Mouse (Mus musculus) hindbrain, embryonic 13.5 days (tissue): Measurements from ENCODE around the gene Tctn3. TPM values are rescaled to one million over a fixed set of nuclear protein-coding genes. Genes with fewer than 3 reads are reported as not detected.
"Not testable (repeated sequence)": the region's sequence is repeated elsewhere in the genome, so short reads cannot be mapped to it uniquely, and the experiment has no call there.

ENCODE experiments used
- ATAC-seq: fragments of 200-750 bp; cut with Nextera tagmentation; 2 replicates; pipeline ENCODE4 v1.8.0; 2017; ENCODE audit warnings: moderate TSS enrichment; ENCODE audit not compliant: low FRiP score
- H3K27ac ChIP-seq: fragments of 300-500 bp; sonication (generic); 2 replicates; pipeline ENCODE4 v1.5.1; 2015; ENCODE audit warnings: inconsistent platforms, mild to moderate bottlenecking, moderate library complexity
- H3K27me3 ChIP-seq: fragments of 300-500 bp; sonication (generic); 2 replicates; pipeline ENCODE4 v1.6.1; 2015; ENCODE audit warnings: mild to moderate bottlenecking, inconsistent platforms
- H3K36me3 ChIP-seq: fragments of 300-500 bp; sonication (generic); 2 replicates; pipeline ENCODE4 v1.6.1; 2015; ENCODE audit warnings: mild to moderate bottlenecking, inconsistent platforms
- H3K4me1 ChIP-seq: fragments of 300-500 bp; sonication (generic); replicated peaks from 2 replicates; pipeline ENCODE4 v1.6.1; 2015; ENCODE audit warnings: inconsistent platforms
- H3K4me2 ChIP-seq: fragments of 300-500 bp; sonication (generic); 2 replicates; pipeline ENCODE4 v1.6.1; 2015; ENCODE audit warnings: inconsistent platforms, mild to moderate bottlenecking, moderate library complexity
- H3K4me3 ChIP-seq: fragments of 300-500 bp; sonication (generic); 2 replicates; pipeline ENCODE4 v1.5.1; 2015; ENCODE audit warnings: mild to moderate bottlenecking, inconsistent platforms
- H3K9ac ChIP-seq: fragments of 300-500 bp; sonication (generic); 2 replicates; pipeline ENCODE4 v1.6.1; 2015; ENCODE audit warnings: mild to moderate bottlenecking, inconsistent platforms
- H3K9me3 ChIP-seq: fragments of 300-500 bp; sonication (generic); 2 replicates; pipeline ENCODE4 v1.6.1; 2016; ENCODE audit warnings: inconsistent platforms
- WGBS: fragments of 180-500 bp; shearing (Covaris S2); methylation state at CpG from one replicate; pipeline ENCODE4 v1.1.7; 2015; 5-methylcytosine and 5-hydroxymethylcytosine counted together
- polyA plus RNA-seq: library from polyadenylated mRNA; unstranded; fragments of >200 nt; fragmentation: Nextera tagmentation; extraction: Ambion mirVana; gene quantifications from 2 replicates; pipeline ENCODE4 v1.2.1, GENCODE M21; 2015

Gene Tctn3
- polyA plus RNA-seq, 1 experiment from 2014 or later, result 14.8 TPM

DNA sequence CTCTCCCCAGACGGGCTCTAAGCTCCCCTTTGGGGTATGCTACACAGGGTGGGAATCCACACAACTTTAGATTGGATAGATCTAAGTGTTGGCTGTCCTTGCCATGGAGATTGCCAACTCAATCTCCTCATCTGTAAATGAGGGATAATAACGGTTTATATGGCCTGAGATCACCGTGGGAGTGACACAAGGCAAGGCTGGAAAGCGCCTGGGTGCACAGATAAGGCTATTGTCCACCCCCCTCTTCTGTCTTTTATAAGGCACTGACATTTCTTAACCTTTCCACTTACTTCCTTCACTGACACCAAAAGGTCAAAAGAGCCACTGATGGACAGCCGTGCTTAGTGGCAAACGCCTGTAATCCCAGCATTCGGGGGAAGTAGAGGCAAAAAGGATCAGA is 25.1 kb downstream of the Tctn3 start:
- Histone ChIP-seq H3K4me3 (peak overlapping the region; percentile 89), H3K9me3 (no peaks in the 10 kb centered on the region), H3K27ac (no peak overlapping the region), H3K27me3 (no peaks in the 10 kb centered on the region), H3K9ac (peak overlapping the region; percentile 90), H3K4me1 (peaks cover 21% of the 10 kb centered on the region), H3K36me3 (peaks cover 30% of the 10 kb centered on the region), H3K4me2 (peak overlapping the region; percentile 84)
- ATAC-seq, result no peak
- WGBS, result 58% methylated on average over 7 of the region's 7 CpGs

DNA sequence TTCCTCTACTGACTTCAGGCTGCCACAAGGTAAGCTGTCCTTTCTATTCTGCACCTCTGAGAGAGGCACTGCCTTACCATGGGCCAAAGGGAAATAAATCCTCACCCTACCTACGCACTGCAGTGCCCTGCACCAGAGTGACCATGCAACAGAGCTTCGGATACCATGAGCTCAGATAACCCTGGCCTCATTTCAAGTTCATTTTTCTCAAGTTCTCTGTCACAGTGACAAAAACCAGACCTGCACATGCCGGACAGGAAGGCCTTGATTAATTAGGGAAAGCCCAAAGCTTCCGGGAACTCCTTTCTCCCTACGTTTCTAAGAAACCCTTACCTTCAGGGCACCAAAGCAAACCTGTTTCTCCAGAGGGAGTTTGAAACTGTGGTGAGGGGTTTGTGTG is 30.4 kb downstream of the Tctn3 start:
- no peak overlapping the region for H3K4me2 ChIP-seq
- no peak for ATAC-seq
- H3K9me3 ChIP-seq, result no peaks in the 10 kb centered on the region
- WGBS, result 94% methylated on average over 5 of the region's 5 CpGs
- H3K36me3 ChIP-seq, result peaks cover 79% of the 10 kb centered on the region
- no peak overlapping the region for H3K4me3 ChIP-seq
- no peaks in the 10 kb centered on the region for H3K27me3 ChIP-seq
- H3K4me1 ChIP-seq, result peaks cover 9% of the 10 kb centered on the region
- H3K27ac ChIP-seq, result no peak overlapping the region
- no peak overlapping the region for H3K9ac ChIP-seq

DNA sequence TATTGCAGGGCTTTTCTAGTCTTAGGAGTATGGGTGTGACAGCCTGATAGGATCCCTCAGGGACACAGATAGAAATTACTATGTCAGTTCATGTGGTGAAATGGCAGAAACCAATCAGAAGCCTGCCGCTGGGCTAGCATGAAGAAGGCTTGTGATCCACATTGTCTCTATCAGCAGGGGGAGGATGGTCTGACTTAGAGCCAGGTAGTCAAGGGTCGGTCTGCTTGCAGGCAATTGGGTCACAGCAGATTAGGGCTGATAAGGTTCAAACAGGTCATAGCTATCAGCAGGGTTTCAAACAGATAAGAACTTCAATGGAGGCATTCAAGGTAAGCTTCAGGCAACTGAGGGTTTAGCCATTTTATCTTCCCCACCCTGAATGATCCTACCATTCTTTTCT is 31.1 kb downstream of the Tctn3 start:
- Histone ChIP-seq H3K4me1 (peaks cover 1% of the 10 kb centered on the region; the same call in 1 of the 2 replicates), H3K36me3 (peaks cover 87% of the 10 kb centered on the region), H3K9ac (no peak overlapping the region), H3K4me2 (no peak overlapping the region), H3K27ac (no peak overlapping the region), H3K4me3 (no peak overlapping the region), H3K9me3 (no peaks in the 10 kb centered on the region), H3K27me3 (no peaks in the 10 kb centered on the region)
- no peak for ATAC-seq
- 88% methylated on average over 2 of the region's 2 CpGs for WGBS

DNA sequence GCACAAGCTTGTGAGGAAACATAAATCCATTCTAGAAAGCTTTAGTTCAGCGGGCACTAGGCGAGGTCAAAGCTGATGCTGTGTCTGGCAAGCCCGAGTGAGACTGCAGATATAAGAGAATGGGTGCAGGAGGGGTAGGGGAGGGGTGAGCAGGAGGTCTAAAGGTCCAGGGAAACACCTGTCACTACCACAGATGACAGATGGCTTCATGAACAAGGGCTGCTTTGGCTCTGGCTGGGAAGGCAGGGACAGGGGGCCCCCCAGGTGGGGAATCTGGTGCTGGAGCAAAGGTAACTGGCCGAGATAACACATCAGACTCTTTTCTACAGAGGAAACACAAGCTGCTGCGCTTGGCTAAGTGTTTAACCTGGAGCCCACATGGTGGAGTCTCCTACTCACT is 36.6 kb downstream of the Tctn3 start:
- Histone ChIP-seq H3K27ac (no peak overlapping the region), H3K4me1 (no peaks in the 10 kb centered on the region), H3K36me3 (peaks cover 99% of the 10 kb centered on the region), H3K4me3 (no peak overlapping the region), H3K27me3 (no peaks in the 10 kb centered on the region), H3K4me2 (no peak overlapping the region), H3K9me3 (peaks cover 8% of the 10 kb centered on the region; the same call in 1 of the 2 replicates), H3K9ac (no peak overlapping the region)
- 84% methylated on average over 5 of the region's 5 CpGs for WGBS
- ATAC-seq, result no peak

DNA sequence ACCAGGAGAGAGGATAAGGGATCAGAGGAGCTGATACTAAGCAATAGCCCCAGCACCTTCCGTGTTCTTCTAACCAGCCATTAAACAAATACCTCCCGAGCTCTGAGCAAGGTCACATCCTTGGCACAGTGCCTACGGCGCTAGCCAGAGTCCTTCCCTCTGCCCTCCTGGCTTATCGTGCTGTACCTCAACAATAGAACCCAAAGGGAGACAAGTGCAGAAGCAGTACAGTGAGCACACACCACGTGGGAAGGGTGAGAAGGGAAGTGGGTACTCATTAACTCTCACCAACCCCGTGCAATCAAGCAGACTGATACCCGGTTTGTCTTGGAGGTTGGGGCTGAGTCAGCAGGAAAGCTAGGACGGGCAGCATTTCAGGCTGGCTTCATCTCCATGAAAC is 41.3 kb downstream of the Tctn3 start:
- H3K4me2 ChIP-seq, result no peak overlapping the region
- no peak overlapping the region for H3K27ac ChIP-seq
- no peaks in the 10 kb centered on the region for H3K4me1 ChIP-seq
- ATAC-seq, result no peak
- H3K27me3 ChIP-seq, result no peaks in the 10 kb centered on the region
- H3K9ac ChIP-seq, result no peak overlapping the region
- peaks cover 15% of the 10 kb centered on the region for H3K9me3 ChIP-seq
- H3K4me3 ChIP-seq, result no peak overlapping the region
- peaks cover 100% of the 10 kb centered on the region for H3K36me3 ChIP-seq
- WGBS, result 94% methylated on average over 9 of the region's 9 CpGs

DNA sequence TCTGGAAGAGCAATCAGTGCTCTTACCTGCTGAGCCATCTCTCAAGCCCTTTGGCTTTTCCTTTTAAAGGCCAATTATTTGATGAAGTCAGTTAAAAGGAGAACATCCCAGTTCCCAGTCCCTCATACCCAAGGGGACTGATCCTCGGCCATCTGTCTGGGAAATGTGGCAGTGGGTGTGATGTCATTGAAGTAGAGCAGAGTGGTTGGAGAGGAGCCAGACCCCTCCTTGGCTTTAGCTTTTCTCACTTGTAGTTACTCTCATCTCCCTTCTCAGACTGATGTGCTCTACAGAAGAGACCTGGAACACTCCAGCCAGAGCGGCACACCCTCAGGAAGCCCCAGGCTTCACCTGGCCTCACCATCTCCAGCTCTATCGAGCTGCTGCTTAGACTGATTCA is 44.4 kb downstream of the Tctn3 start:
- Histone ChIP-seq H3K27ac (no peak overlapping the region), H3K9ac (no peak overlapping the region), H3K4me1 (no peaks in the 10 kb centered on the region), H3K9me3 (peaks cover 15% of the 10 kb centered on the region), H3K27me3 (no peaks in the 10 kb centered on the region), H3K4me3 (no peak overlapping the region), H3K36me3 (peaks cover 98% of the 10 kb centered on the region), H3K4me2 (no peak overlapping the region)
- 87% methylated on average over 3 of the region's 3 CpGs for WGBS
- ATAC-seq, result no peak

DNA sequence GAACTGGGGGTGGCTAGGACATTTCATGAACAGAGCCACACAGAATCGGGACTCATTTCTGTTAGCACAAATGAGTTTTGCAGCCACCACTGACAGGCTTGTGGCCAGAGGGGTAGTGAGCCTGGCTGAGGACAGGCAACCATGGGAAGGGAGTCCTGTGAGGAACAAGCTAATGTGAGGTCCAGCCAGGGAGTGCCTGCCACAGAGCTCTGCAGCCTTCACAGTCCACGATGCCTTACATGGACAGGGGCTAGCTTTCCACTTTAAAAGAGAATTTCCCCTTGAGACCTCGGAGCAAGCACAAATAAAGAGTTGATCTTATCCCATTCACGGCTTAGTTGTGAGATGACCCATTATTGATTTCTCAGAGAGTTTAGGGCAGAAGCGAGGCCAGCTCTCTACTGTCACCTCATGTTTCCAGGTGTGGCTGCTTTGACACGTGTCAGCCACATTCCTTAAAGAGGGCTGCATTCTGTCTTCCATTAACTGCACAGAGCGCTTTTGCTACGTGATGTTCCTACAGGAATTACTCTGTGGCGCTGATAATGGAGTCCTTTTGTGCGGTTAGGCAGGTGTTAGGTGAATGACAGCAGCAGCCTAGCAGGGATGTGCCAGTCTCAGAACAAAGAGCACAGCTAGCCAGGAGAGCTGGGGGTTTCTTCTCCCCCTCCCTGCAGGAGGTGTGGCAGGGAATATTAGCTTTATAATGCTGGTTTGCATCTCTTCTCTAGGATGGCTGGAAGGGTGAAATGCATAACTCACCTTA is 48.0 kb downstream of the Tctn3 start:
- Histone ChIP-seq H3K4me2 (no peak overlapping the region), H3K9me3 (no peaks in the 10 kb centered on the region), H3K4me1 (no peaks in the 10 kb centered on the region), H3K27ac (no peak overlapping the region), H3K36me3 (peaks cover 74% of the 10 kb centered on the region), H3K9ac (no peak overlapping the region), H3K27me3 (no peaks in the 10 kb centered on the region), H3K4me3 (no peak overlapping the region)
- WGBS, result 88% methylated on average over 10 of the region's 10 CpGs
- ATAC-seq, result no peak

DNA sequence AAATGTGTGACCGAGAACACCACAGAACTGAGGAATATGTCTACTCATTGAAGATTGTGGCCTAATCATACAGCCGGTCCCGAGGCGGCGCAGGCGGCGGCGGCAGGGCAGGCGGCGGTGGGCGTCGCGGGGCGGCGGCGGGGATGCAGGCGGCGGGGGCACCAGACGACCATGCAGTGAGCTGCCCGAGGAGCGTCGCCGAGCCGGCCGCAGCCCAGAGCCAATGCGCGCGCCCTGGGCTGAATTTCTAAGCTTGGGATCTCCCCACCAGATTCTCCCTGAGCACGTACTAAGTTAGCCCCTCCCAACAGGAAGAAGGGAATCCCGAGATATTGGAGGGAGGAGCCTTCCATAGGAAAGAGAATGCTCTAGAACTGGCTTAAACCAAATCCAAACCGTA is 50.5 kb downstream of the Tctn3 start:
- H3K36me3 ChIP-seq, result peaks cover 65% of the 10 kb centered on the region
- 80% methylated on average over 12 of the region's 31 CpGs for WGBS
- not testable (repeated sequence) for H3K4me3 ChIP-seq, H3K27ac ChIP-seq, H3K4me2 ChIP-seq, H3K4me1 ChIP-seq, H3K27me3 ChIP-seq, H3K9ac ChIP-seq, H3K9me3 ChIP-seq, ATAC-seq

DNA sequence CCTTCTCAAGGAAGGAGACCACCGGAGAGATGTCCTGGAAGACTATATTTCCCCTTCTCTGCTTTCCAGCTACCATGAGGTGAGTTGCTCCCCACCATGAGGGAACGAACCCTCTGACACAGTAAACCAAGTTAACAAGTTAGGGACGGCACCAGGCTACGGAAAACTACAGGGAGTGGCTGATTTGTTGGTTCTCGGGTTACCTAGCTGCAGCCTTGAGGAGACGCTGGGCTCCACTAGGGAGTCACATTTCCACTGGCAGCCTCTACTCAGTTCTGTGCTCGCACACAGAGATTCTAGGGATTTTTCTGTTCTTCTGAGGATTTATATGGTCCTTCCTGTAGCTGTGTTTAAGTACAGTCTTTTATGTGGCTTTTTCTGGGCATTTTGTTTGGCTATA is 56.0 kb downstream of the Tctn3 start:
- Histone ChIP-seq H3K4me2 (no peak overlapping the region), H3K4me3 (no peak overlapping the region), H3K27ac (no peak overlapping the region), H3K36me3 (peaks cover 71% of the 10 kb centered on the region), H3K27me3 (no peaks in the 10 kb centered on the region), H3K9ac (no peak overlapping the region), H3K4me1 (no peaks in the 10 kb centered on the region), H3K9me3 (no peaks in the 10 kb centered on the region)
- WGBS, result 92% methylated on average over 7 of the region's 7 CpGs
- no peak for ATAC-seq

DNA sequence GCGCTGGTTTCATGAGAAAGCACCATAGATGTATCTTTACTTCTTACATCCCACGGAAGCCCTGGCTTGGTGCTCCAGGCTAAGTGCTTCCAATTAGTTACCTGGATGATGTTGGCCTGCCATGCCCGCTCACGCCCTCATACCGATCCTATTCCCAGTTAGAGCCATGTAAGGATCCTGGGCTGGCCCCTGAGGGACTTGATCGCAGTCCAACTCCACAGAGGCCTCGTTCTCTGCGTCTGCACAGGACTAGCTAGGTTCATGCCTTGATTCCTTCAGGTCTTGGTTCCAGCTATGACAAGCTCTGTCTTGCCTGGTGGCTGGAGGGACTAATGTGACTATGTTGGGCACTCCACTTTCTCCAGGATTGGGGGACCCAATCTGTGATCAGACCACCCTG is 56.9 kb downstream of the Tctn3 start:
- Histone ChIP-seq H3K4me3 (no peak overlapping the region), H3K9ac (no peak overlapping the region), H3K27ac (no peak overlapping the region), H3K4me2 (no peak overlapping the region), H3K36me3 (peaks cover 80% of the 10 kb centered on the region), H3K27me3 (no peaks in the 10 kb centered on the region), H3K9me3 (no peaks in the 10 kb centered on the region), H3K4me1 (no peaks in the 10 kb centered on the region)
- no peak for ATAC-seq
- WGBS, result 97% methylated on average over 8 of the region's 8 CpGs

DNA sequence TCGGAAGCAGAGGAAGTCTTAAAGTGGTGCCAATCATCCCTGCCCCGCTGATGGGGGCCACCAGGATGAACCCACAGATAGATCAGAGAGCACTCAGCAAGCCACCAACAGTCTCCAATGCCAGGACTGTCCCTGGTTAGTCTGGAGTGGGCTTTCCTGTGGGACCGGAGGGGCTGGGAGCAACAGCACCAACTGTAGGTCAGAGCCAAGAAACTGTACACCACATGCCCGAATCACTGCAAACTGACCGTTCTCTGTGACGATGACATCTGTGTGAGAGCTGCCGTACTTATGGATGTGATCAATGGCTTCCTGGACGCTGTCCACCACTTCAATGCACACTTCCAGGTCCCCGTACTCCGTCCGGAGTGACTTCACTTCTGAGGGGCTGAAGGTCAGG is 57.7 kb downstream of the Tctn3 start:
- 95% methylated on average over 11 of the region's 11 CpGs for whole genome bisulfite sequencing
- no peak overlapping the region for H3K9ac ChIP-seq
- no peaks in the 10 kb centered on the region for H3K4me1 ChIP-seq
- ATAC-seq, result no peak
- no peak overlapping the region for H3K4me2 ChIP-seq
- no peak overlapping the region for H3K27ac ChIP-seq
- no peak overlapping the region for H3K4me3 ChIP-seq
- no peaks in the 10 kb centered on the region for H3K9me3 ChIP-seq
- H3K36me3 ChIP-seq, result peaks cover 87% of the 10 kb centered on the region
- no peaks in the 10 kb centered on the region for H3K27me3 ChIP-seq

DNA sequence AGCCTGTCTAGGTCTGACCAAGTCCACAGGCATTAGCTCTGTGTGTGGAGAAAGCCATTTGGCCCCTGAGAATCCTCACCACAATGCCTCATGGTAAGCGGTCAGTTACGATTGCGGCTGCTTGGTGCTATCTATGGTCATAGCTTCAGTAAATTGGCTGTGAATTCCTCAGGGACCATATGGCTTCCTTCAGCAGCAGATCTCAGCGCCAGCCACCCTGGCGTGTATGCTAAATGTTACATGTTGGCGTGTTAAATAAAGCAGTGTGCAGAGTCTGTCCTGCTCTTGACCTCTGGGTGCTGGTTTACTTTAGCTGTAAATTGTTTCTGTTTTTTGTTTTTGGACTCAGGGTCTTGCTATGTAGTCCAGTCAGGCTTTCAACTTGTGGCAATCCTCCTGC is 58.2 kb downstream of the Tctn3 start:
- Histone ChIP-seq H3K4me3 (no peak overlapping the region), H3K36me3 (peaks cover 87% of the 10 kb centered on the region), H3K9me3 (no peaks in the 10 kb centered on the region), H3K4me2 (no peak overlapping the region), H3K27ac (no peak overlapping the region), H3K9ac (no peak overlapping the region), H3K27me3 (no peaks in the 10 kb centered on the region), H3K4me1 (no peaks in the 10 kb centered on the region)
- 95% methylated on average over 6 of the region's 6 CpGs for WGBS
- ATAC-seq, result no peak

DNA sequence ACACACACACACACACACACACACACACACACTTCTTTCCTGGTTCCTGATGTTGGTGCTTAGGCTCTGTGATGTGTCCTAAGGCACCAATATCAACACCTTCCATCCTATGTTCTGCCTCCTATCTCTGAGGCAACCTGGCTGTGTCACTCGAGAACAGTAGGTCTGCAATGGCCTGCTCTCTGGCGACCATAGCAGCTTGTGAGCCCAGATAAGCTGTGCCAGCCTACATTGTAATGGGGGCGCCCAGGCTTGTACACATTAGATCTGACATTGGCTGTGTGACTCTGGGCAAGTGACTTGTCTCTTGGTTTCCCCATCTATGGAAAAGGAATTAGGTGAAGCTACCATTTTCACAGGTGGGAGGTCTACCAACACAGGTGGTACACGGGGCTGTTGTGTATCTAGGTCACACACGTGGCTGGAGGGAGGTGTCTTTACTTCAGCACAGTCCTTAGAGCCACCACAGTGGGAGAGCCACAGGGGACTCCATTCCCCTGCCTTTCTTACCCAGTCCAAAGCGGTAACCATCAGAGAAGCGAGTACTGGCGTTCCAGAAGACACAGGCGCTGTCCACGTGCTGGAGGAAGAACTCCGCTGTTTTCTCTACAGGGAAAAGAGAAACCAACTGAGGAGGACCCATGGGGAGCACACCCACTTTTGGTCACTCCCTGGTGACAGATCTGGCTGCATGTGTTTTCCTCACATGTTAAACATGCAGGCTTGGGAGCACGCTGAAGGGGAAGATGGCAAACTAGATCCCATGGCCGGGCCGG is 58.8 kb downstream of the Tctn3 start:
- H3K36me3 ChIP-seq, result peaks cover 87% of the 10 kb centered on the region
- no peaks in the 10 kb centered on the region for H3K9me3 ChIP-seq
- H3K27me3 ChIP-seq, result no peaks in the 10 kb centered on the region
- no peak overlapping the region for H3K4me3 ChIP-seq
- ATAC-seq, result no peak
- H3K27ac ChIP-seq, result no peak overlapping the region
- H3K4me2 ChIP-seq, result no peak overlapping the region
- H3K4me1 ChIP-seq, result no peaks in the 10 kb centered on the region
- WGBS, result 92% methylated on average over 14 of the region's 14 CpGs
- H3K9ac ChIP-seq, result no peak overlapping the region
